Mouse (Mus musculus) brain, embryonic 18.5 days (tissue): ENCODE data around the gene Fgfrl1.
A peak's percentile ranks its signal among the peaks of the same experiment; 100 is the strongest.

Experiments used
- DNase-seq: peaks from one replicate; pipeline ENCODE4 v3.0.0-alpha.2; 2012; ENCODE audit warnings: low read depth, low spot score

The Fgfrl1 gene

GRCm38 (mm10) chr5:108667370-108667769 is 24.8 kb upstream of the Fgfrl1 start:
- DNase-seq: no peak

DNA sequence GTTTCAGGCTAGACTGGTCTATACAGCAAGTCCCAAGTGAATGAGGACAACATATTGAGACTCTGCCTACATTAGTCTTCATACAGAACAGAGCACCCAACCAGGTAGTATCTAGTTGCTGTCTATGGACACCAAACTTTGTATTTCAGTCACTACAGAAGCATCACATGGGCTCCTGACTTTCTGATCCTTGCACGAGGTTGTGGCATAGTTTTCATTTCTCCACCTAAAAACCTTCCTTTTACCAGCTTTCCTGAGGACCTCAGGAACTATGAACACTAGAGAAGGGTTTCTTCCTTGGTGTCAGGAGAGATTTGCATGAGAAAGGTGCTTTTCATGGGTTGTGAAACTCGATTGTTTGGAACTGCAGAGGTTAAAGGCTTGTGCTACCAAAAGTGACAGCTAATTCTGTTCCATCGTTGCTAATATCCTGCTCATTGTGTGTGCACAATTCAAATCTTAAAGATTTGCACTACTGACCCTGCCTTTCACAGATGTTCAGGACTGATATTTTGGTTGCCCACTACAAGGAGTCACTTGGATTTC is 23.7 kb upstream of the Fgfrl1 start:
- DNase-seq: no peak

GRCm38 (mm10) chr5:108668977-108669936 is 22.9 kb upstream of the Fgfrl1 start, which contains the start of gene Dgkq:
TSS of gene Dgkq (minus strand) at chr5:108669672.
- DNase-seq: peak; percentile 56

- no peak for DNase-seq
Observed at GRCm38 (mm10) chr5:108669986-108670385, 22.2 kb upstream of the Fgfrl1 start.

GRCm38 (mm10) chr5:108670785-108671184 is 21.4 kb upstream of the Fgfrl1 start:
- DNase-seq: no peak

DNA sequence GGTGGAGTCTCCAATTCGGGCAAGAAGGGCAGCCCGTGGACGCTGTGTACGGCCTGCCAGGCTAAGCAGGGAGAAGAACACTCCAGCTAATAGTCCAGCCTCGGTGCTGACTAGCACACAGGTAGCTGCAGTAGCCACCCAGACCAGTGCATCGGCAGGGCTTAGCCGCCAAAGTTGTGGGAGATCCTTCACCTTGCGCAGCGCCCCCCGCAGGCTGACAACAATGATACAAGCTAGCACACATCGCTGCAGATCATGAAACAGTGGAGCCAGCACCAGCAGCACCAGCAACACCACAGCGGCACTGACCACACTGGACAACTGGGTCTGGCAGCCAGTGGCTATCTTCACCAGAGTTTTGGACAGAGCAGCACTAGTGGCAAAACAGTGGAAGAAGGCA is 20.4 kb upstream of the Fgfrl1 start:
- no peak for DNase-seq

GRCm38 (mm10) chr5:108674624-108675023 is 17.6 kb upstream of the Fgfrl1 start:
- no peak for DNase-seq

GRCm38 (mm10) chr5:108675251-108675816 is 16.8 kb upstream of the Fgfrl1 start, which contains the start of gene Slc26a1:
TSS of gene Slc26a1 (minus strand) at chr5:108675569.
- DNase-seq: no peak

DNA sequence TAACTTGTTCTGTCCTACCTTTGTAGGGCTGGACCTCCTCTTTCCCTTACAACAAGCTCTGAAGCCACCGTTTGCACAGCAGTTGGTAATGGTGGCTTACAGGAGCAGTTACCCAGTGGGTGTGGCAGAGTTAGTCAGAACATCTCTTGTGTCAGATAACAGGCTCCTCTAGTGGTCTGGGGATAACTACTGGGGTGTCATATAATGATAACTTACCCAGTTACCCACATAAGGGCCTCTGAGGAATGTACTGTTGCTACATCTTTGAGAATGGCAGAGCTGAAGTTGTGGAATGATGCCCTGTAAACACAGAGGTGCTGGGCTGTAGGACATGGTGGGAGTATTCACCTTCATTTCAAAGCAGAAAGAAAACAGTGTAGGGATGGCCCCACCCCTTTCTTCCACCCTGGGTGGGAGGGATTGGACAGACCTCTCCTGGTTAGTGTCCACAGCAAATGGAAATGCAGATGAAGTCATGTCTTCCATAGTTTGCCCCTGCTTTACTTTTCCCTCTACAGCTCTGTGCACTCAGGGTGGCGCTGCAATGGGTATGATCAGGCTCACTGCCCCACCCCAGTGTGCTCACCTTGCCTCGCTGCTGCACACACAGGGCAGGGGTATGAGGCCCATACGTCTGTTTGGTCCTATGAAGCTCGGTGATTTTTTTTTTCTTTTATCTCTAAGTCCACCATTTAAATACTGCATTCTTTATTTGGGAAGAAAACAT is 15.2 kb upstream of the Fgfrl1 start:
- DNase-seq: no peak

- peak; percentile 72 for DNase-seq
Observed at GRCm38 (mm10) chr5:108677605-108678295, 14.4 kb upstream of the Fgfrl1 start.

DNA sequence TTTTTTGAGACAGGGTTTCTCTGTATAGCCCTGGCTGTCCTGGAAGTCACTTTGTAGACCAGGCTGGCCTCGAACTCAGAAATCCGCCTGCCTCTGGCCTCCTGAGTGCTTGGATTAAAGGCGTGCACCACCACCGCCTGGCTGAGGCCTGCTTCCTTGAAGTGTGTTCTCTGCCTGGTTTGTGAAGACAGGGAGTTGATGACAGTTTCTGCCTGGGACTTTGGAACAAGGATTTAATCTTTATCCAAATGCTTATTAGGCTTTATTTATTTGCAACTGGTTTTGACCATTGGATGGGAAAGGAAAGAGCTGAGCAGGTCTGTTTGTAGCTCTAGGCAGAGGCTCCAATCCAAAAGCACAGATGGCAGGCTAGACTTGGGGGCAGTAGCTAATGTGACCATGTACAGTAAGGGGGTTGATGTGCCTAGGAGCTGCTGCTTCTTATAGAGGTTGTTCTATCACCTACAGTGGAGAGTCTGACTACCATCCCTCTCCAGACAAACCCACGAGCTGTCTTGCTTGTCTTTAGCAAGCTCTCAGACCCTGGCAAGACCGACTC is 13.8 kb upstream of the Fgfrl1 start:
- no peak for DNase-seq

- no peak for DNase-seq
Observed at GRCm38 (mm10) chr5:108679909-108680308, 12.3 kb upstream of the Fgfrl1 start.

- no peak for DNase-seq
Observed at GRCm38 (mm10) chr5:108680871-108681270, 11.3 kb upstream of the Fgfrl1 start.

DNA sequence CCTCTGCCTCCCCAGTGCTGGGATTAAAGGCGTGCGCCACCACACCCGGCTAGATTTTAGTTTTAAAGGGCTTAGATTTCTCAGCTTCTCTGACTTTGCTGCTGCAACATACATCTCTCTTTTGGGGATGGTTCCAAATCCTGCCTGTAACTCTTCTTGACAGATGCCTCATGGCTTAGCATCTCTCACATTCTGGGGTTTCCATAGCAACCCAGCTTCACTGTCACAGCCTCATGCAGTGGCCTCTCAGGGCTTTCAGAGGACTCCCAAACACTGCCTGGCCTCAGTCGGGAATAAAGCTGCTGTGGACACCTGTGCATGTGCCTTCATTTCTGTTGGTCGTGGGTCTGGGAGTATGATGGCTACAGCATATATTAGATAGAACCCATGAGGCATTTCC is 3.1 kb upstream of the Fgfrl1 start:
- no peak for DNase-seq

DNA sequence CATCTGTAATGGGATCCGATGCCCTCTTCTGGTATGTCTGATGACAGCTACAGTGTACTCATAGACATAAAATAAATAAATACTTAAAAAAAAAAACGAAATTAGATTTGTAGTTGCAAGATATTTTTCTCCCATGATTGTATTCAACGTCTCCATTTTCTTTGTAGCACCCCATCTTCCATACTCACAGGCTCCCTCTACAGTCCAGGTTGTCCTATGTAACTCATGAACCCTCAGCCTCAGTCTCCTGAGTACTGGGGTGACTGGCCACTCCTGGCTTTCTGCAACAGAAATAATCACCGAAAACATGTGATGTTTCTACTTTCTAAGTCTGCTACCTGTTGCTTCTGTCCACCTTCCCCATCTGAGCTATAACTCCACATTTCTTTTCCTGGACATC is 1.0 kb upstream of the Fgfrl1 start:
- no peak for DNase-seq

DNA sequence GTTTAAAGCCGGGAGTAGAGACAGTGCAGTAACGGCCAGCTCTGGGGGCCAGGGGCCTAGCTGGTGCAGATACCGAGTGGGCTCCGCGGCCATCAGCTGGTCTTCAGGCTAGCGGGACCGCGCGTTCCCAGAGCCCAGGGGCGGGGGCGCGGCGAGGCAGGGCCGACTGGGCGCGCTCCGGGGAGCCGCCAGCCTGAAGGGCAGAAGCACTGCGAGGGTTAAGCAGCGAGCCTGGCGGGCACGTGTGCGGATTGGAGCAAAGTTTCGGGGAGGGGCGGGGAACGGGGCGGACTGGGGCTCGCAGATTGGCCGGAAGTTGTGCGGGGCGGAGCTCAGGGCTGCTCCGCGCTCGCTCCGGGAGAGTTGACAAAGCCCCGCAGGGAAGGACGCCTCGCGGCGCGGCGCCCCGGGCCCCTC is 1.7 kb downstream of the Fgfrl1 start:
- DNase-seq: peak; percentile 70

- DNase-seq: no peak
Observed at GRCm38 (mm10) chr5:108694352-108695261, 2.4 kb downstream of the Fgfrl1 start.

DNA sequence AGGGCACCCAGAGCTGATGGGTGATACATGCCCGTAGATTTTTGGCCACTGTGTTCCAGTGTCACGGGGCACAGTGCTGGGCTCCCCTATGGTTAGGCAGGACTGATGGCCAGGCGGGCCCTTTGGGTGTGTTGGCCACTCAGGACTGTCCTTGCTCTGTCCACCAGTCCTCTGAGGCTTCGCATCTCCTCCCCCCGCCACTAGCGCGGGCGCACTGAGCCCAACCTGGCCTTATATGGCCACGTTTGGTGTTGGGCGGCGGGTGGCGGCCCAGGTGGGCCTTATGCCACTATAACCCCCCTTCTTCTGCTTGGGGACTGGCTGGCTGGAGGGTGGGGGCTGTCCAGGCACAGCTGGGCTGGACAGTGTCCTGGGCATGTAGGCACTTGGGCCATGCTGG is 3.7 kb downstream of the Fgfrl1 start:
- no peak for DNase-seq

DNA sequence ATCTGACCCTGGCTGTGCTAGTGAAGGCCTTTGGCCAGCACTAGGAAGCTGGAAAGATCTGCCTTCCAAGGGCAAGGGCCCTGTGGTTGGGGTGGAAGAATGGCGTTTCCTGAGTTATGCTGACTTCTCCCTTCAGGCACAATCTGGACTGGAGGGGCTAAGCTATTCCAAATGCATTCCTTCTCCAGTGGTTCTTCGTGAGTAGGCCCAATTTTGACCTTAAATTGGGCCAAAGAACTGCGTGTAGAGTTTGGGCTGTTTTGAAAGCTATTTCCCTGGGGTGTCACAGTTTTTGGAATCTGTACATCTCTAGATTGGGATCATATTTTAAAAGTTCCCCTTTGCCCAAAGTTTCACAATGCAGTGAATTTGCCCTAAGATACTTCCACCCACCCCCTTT is 4.4 kb downstream of the Fgfrl1 start:
- no peak for DNase-seq

DNA sequence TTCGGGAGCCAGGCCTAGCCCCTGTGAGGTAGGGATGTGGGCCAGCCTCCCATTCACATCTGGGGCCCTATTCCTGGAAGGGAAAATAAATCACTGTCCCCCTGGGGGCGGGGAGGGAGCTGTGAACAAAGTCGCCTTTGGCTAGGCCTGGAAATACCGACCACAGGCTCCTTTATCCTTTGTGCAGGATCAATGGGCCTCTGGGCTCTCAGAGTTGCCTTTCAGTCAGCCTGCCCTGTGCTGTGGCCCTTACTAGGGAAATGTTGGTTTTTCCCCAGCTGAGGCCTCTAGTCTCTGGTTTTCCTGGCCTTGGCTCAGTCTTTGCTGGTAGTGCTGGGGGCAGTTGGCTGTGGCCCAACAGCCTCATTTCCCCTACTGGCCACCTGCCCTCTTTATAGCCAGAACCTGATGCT is 5.2 kb downstream of the Fgfrl1 start:
- peak; percentile 37 for DNase-seq
